Mouse (Mus musculus) gastrocnemius, adult 18-20 months (tissue): ENCODE measurements around the gene Foxi3. TPM values are rescaled to one million over a fixed set of nuclear protein-coding genes. Genes with fewer than 3 reads are reported as not detected.

Experiments
- DNase-seq: peaks from one replicate; pipeline ENCODE4 v3.0.0; 2021; ENCODE audit warnings: low spot score
- total RNA-seq, 2 experiments: library from RNA; stranded (reverse); gene quantifications; 2 replicates each; pipeline ENCODE4 v1.2.3; 2021

The Foxi3 gene
- total RNA-seq, 2 experiments from 2014 or later = not detected

DNA sequence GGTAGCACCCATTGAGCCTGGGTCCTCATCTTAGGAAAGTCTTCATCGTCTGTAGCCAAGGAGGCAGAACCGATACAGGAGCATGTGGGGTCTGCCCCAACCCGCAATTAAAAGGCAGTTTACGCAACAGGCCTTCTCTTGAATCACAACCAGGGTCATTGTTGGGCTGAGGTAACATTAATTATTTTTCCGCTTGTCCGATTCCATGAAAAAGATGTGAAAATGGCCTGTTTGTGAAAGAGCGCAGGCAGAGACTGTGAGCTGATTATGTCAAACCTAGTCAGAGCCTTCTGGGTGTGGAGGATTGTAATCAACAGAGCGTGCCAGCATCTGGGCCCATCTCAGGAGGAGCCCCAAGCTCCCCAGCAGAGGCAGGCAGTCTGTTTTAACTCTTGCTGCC, 30.4 kb downstream of the Foxi3 start:
- DNase-seq = no peak

- no peak for DNase-seq
Measured at GRCm38 (mm10) chr6:70996123-70996723, 39.9 kb downstream of the Foxi3 start.

GRCm38 (mm10) chr6:71002656-71003055, 46.3 kb downstream of the Foxi3 start:
- no peak for DNase-seq

DNA sequence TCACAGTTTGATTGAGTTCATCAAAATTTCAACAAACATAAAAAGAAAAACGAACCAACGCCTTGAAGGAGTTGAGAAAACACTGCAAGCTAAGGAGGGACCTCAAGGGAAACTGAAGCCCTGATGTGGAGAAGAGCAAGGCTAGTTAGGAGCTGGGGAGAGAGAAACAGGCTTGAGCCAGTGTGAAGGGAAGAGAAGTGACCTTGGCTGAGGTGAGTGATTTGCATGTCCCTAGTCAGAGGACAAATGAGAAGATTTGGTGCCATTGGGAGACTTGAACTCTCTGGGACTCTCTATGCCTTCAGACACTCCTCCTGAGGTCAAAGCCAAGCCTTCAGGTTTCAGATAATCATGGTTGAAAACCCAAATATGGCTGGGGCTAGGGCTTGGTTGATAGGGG, 47.8 kb downstream of the Foxi3 start:
- DNase-seq = no peak

Other genes with a start within 250 kb of the Foxi3 start
- gene Rpia, start 164.3 kb upstream of the Foxi3 start, total RNA-seq = 10 to 100 TPM; 15.8 to 16.0 TPM
- 1 to 10 TPM; 2.7 to 3.9 TPM for gene Eif2ak3, start 112.0 kb upstream of the Foxi3 start, total RNA-seq
- not detected for gene Tex37, start 37.6 kb upstream of the Foxi3 start, total RNA-seq
- gene Thnsl2, start 187.9 kb downstream of the Foxi3 start, total RNA-seq = 1 to 10 TPM; 7.6 to 9.2 TPM
- 1 to 10 TPM in 1 of 2 experiments, not detected in 1; 2.6 TPM for gene Fabp1, start 243.3 kb downstream of the Foxi3 start, total RNA-seq